12 mouse cellular contexts compared by ENCODE assay signal in genomic region chr10:21529098-21529749, GRCm38 (mm10).
DNase-seq lines count a peak whose midpoint lies in the region; ATAC-seq and TF ChIP-seq lines count a peak whose summit lies in the region.
"Had no signal": no experiment of that assay in that cellular context is flagged by ENCODE, and none has a peak within 500 bp of the region (broad histone marks: within the 10 kb centered on the region; RNA-seq: fewer than 3 reads in every experiment).

No protein-coding gene starts in this region.

- H3K9me3 ChIP-seq in hindbrain, postnatal 0 days (ENCODE audit: low read length): no peaks in the 10 kb centered on the region
- no peaks in the 10 kb centered on the region for H3K9me3 ChIP-seq in hindbrain, embryonic 14.5 days (ENCODE audit: control insufficient read depth, low read length)
- H3K9me3 ChIP-seq in forebrain, embryonic 10.5 days: no peaks in the 10 kb centered on the region
- no peaks in the 10 kb centered on the region for H3K9me3 ChIP-seq in forebrain, embryonic 14.5 days (replicated peaks; ENCODE audit: control insufficient read depth, low read length)
- H3K9me3 ChIP-seq: G1E had no signal

- H3K4me3 ChIP-seq in hindbrain, postnatal 0 days (ENCODE audit: low read length): no peak overlapping the region
- no peak overlapping the region for H3K4me3 ChIP-seq in hindbrain, embryonic 14.5 days (replicated peaks; ENCODE audit: low read length)
- H3K4me3 ChIP-seq in forebrain, embryonic 10.5 days: no peak overlapping the region
- no peak overlapping the region for H3K4me3 ChIP-seq in forebrain, embryonic 14.5 days (ENCODE audit: low read depth, low read length)

- no peaks in the 10 kb centered on the region for H3K36me3 ChIP-seq in hindbrain, postnatal 0 days (ENCODE audit: insufficient read depth, low read length)
- no peaks in the 10 kb centered on the region for H3K36me3 ChIP-seq in hindbrain, embryonic 14.5 days (replicated peaks; ENCODE audit: control insufficient read depth, insufficient read depth)
- H3K36me3 ChIP-seq in forebrain, embryonic 10.5 days (replicated peaks): no peaks in the 10 kb centered on the region
- H3K36me3 ChIP-seq in forebrain, embryonic 14.5 days (ENCODE audit: control insufficient read depth, insufficient read depth, low read length): no peaks in the 10 kb centered on the region
- H3K36me3 ChIP-seq: G1E had no signal

- peak; percentile 15 for DNase-seq in hindbrain, postnatal 0 days (ENCODE audit: low spot score)
- DNase-seq in hindbrain, embryonic 14.5 days (ENCODE audit: low spot score): no peak
- DNase-seq in retina, postnatal 1 day: peak; percentile 14
- no peak for DNase-seq in retina, embryonic 14.5 days (ENCODE audit: low spot score)
- DNase-seq in induced T-regulatory cell, adult 2 months (ENCODE audit: low read depth): peak; percentile 32
- no peak for DNase-seq in forebrain, embryonic 10.5 days (ENCODE audit: extremely low spot score, low spot score)
- no peak for DNase-seq in forebrain, embryonic 14.5 days (ENCODE audit: low spot score)
- DNase-seq: cerebellum, postnatal 36 days; kidney, adult 9 months; right cerebral cortex, postnatal 4 days had no signal

- peak; percentile 58 for TF ChIP-seq CTCF in hindbrain, postnatal 0 days (IDR thresholded peaks at IDR 0.05; ENCODE audit: low read depth)

- H3K4me1 ChIP-seq in hindbrain, postnatal 0 days (ENCODE audit: insufficient read depth, low read length): no peaks in the 10 kb centered on the region
- no peaks in the 10 kb centered on the region for H3K4me1 ChIP-seq in hindbrain, embryonic 14.5 days (replicated peaks; ENCODE audit: control insufficient read depth, insufficient read depth, low read length)
- peaks cover 11% of the 10 kb centered on the region for H3K4me1 ChIP-seq in forebrain, embryonic 10.5 days
- no peaks in the 10 kb centered on the region for H3K4me1 ChIP-seq in forebrain, embryonic 14.5 days (ENCODE audit: control insufficient read depth, insufficient read depth, low read length)

- no peak overlapping the region for H3K4me2 ChIP-seq in hindbrain, postnatal 0 days (ENCODE audit: low read depth, low read length)
- H3K4me2 ChIP-seq in hindbrain, embryonic 14.5 days (replicated peaks): no peak overlapping the region
- H3K4me2 ChIP-seq in forebrain, embryonic 14.5 days (ENCODE audit: low read length): no peak overlapping the region

- 73% methylated on average over 10 of the region's 10 CpGs for WGBS in hindbrain, postnatal 0 days
- 70% methylated on average over 10 of the region's 10 CpGs for WGBS in hindbrain, embryonic 14.5 days
- 66% methylated on average over 10 of the region's 10 CpGs for WGBS in forebrain, embryonic 10.5 days
- WGBS in forebrain, embryonic 14.5 days: 62% methylated on average over 10 of the region's 10 CpGs

- H3K27me3 ChIP-seq in hindbrain, postnatal 0 days (ENCODE audit: insufficient read depth, low read length): no peaks in the 10 kb centered on the region
- no peaks in the 10 kb centered on the region for H3K27me3 ChIP-seq in hindbrain, embryonic 14.5 days (ENCODE audit: control insufficient read depth, insufficient read depth, low read length)
- H3K27me3 ChIP-seq in forebrain, embryonic 10.5 days (ENCODE audit: poor library complexity, severe bottlenecking): no peaks in the 10 kb centered on the region
- H3K27me3 ChIP-seq in forebrain, embryonic 14.5 days (replicated peaks; ENCODE audit: control insufficient read depth, insufficient read depth, low read length): no peaks in the 10 kb centered on the region

- no peak overlapping the region for H3K9ac ChIP-seq in hindbrain, postnatal 0 days (replicated peaks; ENCODE audit: low read length)
- H3K9ac ChIP-seq in hindbrain, embryonic 14.5 days: no peak overlapping the region
- H3K9ac ChIP-seq in forebrain, embryonic 14.5 days (ENCODE audit: low read length): no peak overlapping the region

- no peak for ATAC-seq in hindbrain, postnatal 0 days
- no peak for ATAC-seq in hindbrain, embryonic 14.5 days (ENCODE audit: low FRiP score)
- no peak for ATAC-seq in forebrain, embryonic 14.5 days
- ATAC-seq: midbrain, embryonic 16.5 days had no signal

- no peak overlapping the region for H3K27ac ChIP-seq in hindbrain, postnatal 0 days
- no peak overlapping the region for H3K27ac ChIP-seq in hindbrain, embryonic 14.5 days
- H3K27ac ChIP-seq in forebrain, embryonic 10.5 days: no peak overlapping the region
- no peak overlapping the region for H3K27ac ChIP-seq in forebrain, embryonic 14.5 days (ENCODE audit: low read depth, low read length)

Comparison
In these comparisons a context has a peak if more than half of its experiments do, and no peak if none do; other contexts are left out.
1. DNase-seq: peak in hindbrain, postnatal 0 days (single experiment), retina, postnatal 1 day (single experiment) and induced T-regulatory cell, adult 2 months (single experiment); none in hindbrain, embryonic 14.5 days (single experiment), retina, embryonic 14.5 days (single experiment), forebrain, embryonic 10.5 days (single experiment) and forebrain, embryonic 14.5 days (single experiment).